Mouse (Mus musculus) thymus, postnatal 14 days (tissue): ENCODE results near the gene Olfr613.
"Not testable (repeated sequence)": the region's sequence is repeated elsewhere in the genome, so short reads cannot be mapped to it uniquely, and the experiment has no call there.

Experiments used
- DNase-seq: peaks from one replicate; pipeline ENCODE4 v3.0.0; 2021

Olfr613 gene

GRCm38 (mm10) chr7:103547774-103548173 lies at the start of gene Olfr613:
Gene Olfr613 (plus strand): TSS chr7:103548074.
- no peak for DNase-seq

GRCm38 (mm10) chr7:103512022-103512421 lies 35.9 kb upstream of the Olfr613 start, which contains the start of gene Olfr610:
Gene Olfr610 (minus strand): TSS chr7:103512122.
- no peak for DNase-seq

GRCm38 (mm10) chr7:103520746-103521145 lies 27.1 kb upstream of the Olfr613 start, which contains the start of gene Olfr611:
Gene Olfr611 (minus strand): TSS chr7:103520846.
- DNase-seq = not testable (repeated sequence)

GRCm38 (mm10) chr7:103542617-103543016 lies 5.3 kb upstream of the Olfr613 start, which contains the start of gene Olfr612:
Gene Olfr612 (minus strand): TSS chr7:103542717.
- not testable (repeated sequence) for DNase-seq

- DNase-seq = no peak
These were observed 7.9 kb downstream of the Olfr613 start, which contains the start of gene Olfr615 for GRCm38 (mm10) chr7:103555779-103556178. Gene Olfr615 (plus strand): TSS chr7:103556079.

GRCm38 (mm10) chr7:103569043-103569442 lies 21.2 kb downstream of the Olfr613 start, which contains the start of gene Olfr616:
Gene Olfr616 (minus strand): TSS chr7:103569143.
- no peak for DNase-seq

- DNase-seq = no peak
These were observed 24.9 kb downstream of the Olfr613 start, which contains the start of gene Olfr617 for GRCm38 (mm10) chr7:103572761-103573160. Gene Olfr617 (plus strand): TSS chr7:103573061.

GRCm38 (mm10) chr7:103589803-103590202 lies 41.9 kb downstream of the Olfr613 start, which contains the start of gene Olfr618:
Gene Olfr618 (plus strand): TSS chr7:103590103.
- DNase-seq = no peak

- no peak for DNase-seq
These were observed 52.4 kb downstream of the Olfr613 start, which contains the start of gene Olfr619 for GRCm38 (mm10) chr7:103600275-103600674. Gene Olfr619 (plus strand): TSS chr7:103600575.
